Mouse (Mus musculus) midbrain, postnatal 0 days (tissue): ENCODE measurements around the gene Gls2. TPM values are rescaled to one million over a fixed set of nuclear protein-coding genes. Genes with fewer than 3 reads are reported as not detected.
A peak's percentile ranks its signal among the peaks of the same experiment; 100 is the strongest.
"Not testable (repeated sequence)": the region's sequence is repeated elsewhere in the genome, so short reads cannot be mapped to it uniquely, and the experiment has no call there.

Experiments used
- ATAC-seq: fragments of 200-750 bp; cut with Nextera tagmentation; 2 replicates; pipeline ENCODE4 v1.8.0; 2017; ENCODE audit warnings: moderate number of reproducible peaks, mild to moderate bottlenecking, moderate TSS enrichment, moderate library complexity; ENCODE audit not compliant: low FRiP score
- DNase-seq: peaks from one replicate; pipeline ENCODE4 v3.0.0-alpha.2; 2015; ENCODE audit warnings: low spot score
- H3K27ac ChIP-seq: fragments of 300-500 bp; sonication (generic); 2 replicates; pipeline ENCODE4 v1.5.1; 2014; ENCODE audit warnings: low read depth, mild to moderate bottlenecking, low read length, mixed read lengths
- H3K27me3 ChIP-seq: fragments of 300-500 bp; sonication (generic); 2 replicates; pipeline ENCODE4 v1.6.1; 2014; ENCODE audit warnings: low read length, control low read depth, mixed read lengths; ENCODE audit not compliant: insufficient read depth
- H3K36me3 ChIP-seq: fragments of 300-500 bp; sonication (generic); 2 replicates; pipeline ENCODE4 v1.6.1; 2014; ENCODE audit warnings: low read length, control low read depth, mixed read lengths; ENCODE audit not compliant: insufficient read depth
- H3K4me1 ChIP-seq: fragments of 300-500 bp; sonication (generic); 2 replicates; pipeline ENCODE4 v1.6.1; 2014; ENCODE audit warnings: mild to moderate bottlenecking, control low read depth, antibody characterized with exemption, low read length, mixed read lengths; ENCODE audit not compliant: insufficient read depth
- H3K4me2 ChIP-seq: fragments of 300-500 bp; sonication (generic); 2 replicates; pipeline ENCODE4 v1.6.1; 2014; ENCODE audit warnings: low read depth, mild to moderate bottlenecking, low read length, mixed read lengths; ENCODE audit not compliant: poor library complexity, severe bottlenecking
- H3K4me3 ChIP-seq: fragments of 300-500 bp; sonication (generic); 2 replicates; pipeline ENCODE4 v1.5.1; 2014; ENCODE audit warnings: low read depth, mild to moderate bottlenecking, low read length, moderate library complexity
- H3K9ac ChIP-seq: fragments of 300-500 bp; sonication (generic); replicated peaks from 2 replicates; pipeline ENCODE4 v1.6.1; 2014; ENCODE audit warnings: mild to moderate bottlenecking, low read length, moderate library complexity, mixed read lengths; ENCODE audit not compliant: poor library complexity, severe bottlenecking
- H3K9me3 ChIP-seq: fragments of 300-500 bp; sonication (generic); 2 replicates; pipeline ENCODE4 v1.6.1; 2016; ENCODE audit warnings: low read length, control low read depth
- CTCF ChIP-seq: IDR thresholded peaks from 2 replicates; pipeline ENCODE4 v1.5.1; 2016; ENCODE audit warnings: antibody characterized with exemption, mild to moderate bottlenecking
- WGBS: fragments of 180-500 bp; shearing (Covaris S2); extraction: QIAGEN DNeasy Blood & Tissue Kit; methylation state at CpG from one replicate; pipeline ENCODE4 v1.1.7; 2014; 5-methylcytosine and 5-hydroxymethylcytosine counted together
- polyA plus RNA-seq: library from polyadenylated mRNA; unstranded; fragments of >200 nt; fragmentation: Nextera tagmentation; extraction: Ambion mirVana; gene quantifications from 2 replicates; pipeline ENCODE4 v1.2.1, GENCODE M21; 2015
- total RNA-seq: library from RNA; depleted of rRNA; stranded (reverse); fragments of >200 nt; gene quantifications from 2 replicates; pipeline ENCODE4 v1.2.3, GENCODE M21; 2014; rRNA removed

The Gls2 gene
- total RNA-seq: 2.5 and 4.4 TPM in 2 replicates
- polyA plus RNA-seq: 1.2 and 2.5 TPM in 2 replicates

GRCm38 (mm10) chr10:128194024-128194550 lies at the start of gene Gls2:
Gene Gls2 (plus strand): TSS chr10:128194457.
- 0 out of 2 replicates have a peak, but pooled peaks cover 4% of the 10 kb centered on the region for H3K27me3 ChIP-seq
- H3K4me1 ChIP-seq: no peaks in the 10 kb centered on the region
- H3K9me3 ChIP-seq: no peaks in the 10 kb centered on the region
- under 1% methylated on average over 44 of the region's 46 CpGs for WGBS
- peak within 1 kb of the TSS; percentile 47; the same call in 1 of the 2 replicates for H3K27ac ChIP-seq
- ATAC-seq (peak; percentile 95), DNase-seq (peak; percentile 95)
- peak within 1 kb of the TSS; percentile 71 for H3K4me3 ChIP-seq
- TF ChIP-seq CTCF: no peak
- H3K36me3 ChIP-seq: no peaks in the 10 kb centered on the region
- H3K9ac ChIP-seq: peak within 1 kb of the TSS; percentile 57
- H3K4me2 ChIP-seq: peak within 1 kb of the TSS; percentile 96

DNA sequence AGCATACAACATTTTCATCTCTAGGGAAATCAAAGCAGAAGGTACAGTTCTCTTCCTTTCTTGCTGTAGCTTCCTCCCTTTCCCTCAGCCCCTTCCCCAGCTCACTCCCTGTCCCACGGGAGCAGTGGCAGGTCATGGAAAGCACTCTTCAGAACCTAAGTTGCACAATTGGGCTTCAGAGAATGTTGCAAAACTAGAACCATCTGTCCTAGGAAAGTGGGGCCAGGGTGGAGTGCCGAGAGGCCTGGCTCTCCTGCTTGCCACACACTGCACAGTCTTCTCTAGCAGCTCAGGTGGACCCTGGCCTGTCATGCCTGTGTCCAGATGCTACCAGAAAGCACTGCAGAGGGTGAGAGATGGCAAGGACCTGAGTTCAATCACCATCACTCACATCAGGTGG lies 49.3 kb upstream of the Gls2 start:
- WGBS: 73% methylated on average over 2 of the region's 2 CpGs
- H3K4me2 ChIP-seq: no peak overlapping the region
- DNase-seq: no peak

GRCm38 (mm10) chr10:128148789-128149365 lies 45.4 kb upstream of the Gls2 start:
- H3K4me2 ChIP-seq: no peak overlapping the region
- DNase-seq: no peak
- WGBS: 88% methylated on average over 5 of the region's 5 CpGs
- H3K27me3 ChIP-seq: no peaks in the 10 kb centered on the region
- H3K4me3 ChIP-seq: no peak overlapping the region
- no peak for TF ChIP-seq CTCF
- H3K4me1 ChIP-seq: no peaks in the 10 kb centered on the region
- no peak overlapping the region for H3K9ac ChIP-seq
- H3K9me3 ChIP-seq: no peaks in the 10 kb centered on the region
- no peak for ATAC-seq
- H3K27ac ChIP-seq: no peak overlapping the region
- H3K36me3 ChIP-seq: no peaks in the 10 kb centered on the region

More for the DNA sequence above, 49.3 kb upstream of the Gls2 start:
- Histone ChIP-seq H3K27me3 (no peaks in the 10 kb centered on the region), H3K36me3 (no peaks in the 10 kb centered on the region), H3K9ac (no peak overlapping the region), H3K4me3 (no peak overlapping the region), H3K4me1 (no peaks in the 10 kb centered on the region), H3K27ac (no peak overlapping the region), H3K9me3 (no peaks in the 10 kb centered on the region)
- TF ChIP-seq CTCF: no peak
- no peak for ATAC-seq

- no peaks in the 10 kb centered on the region for H3K9me3 ChIP-seq
- no peaks in the 10 kb centered on the region for H3K36me3 ChIP-seq
- TF ChIP-seq CTCF: peak; percentile 52
- no peak overlapping the region for H3K4me2 ChIP-seq
- H3K4me3 ChIP-seq: no peak overlapping the region
- no peaks in the 10 kb centered on the region for H3K4me1 ChIP-seq
- 14% methylated on average over 5 of the region's 5 CpGs for WGBS
- no peaks in the 10 kb centered on the region for H3K27me3 ChIP-seq
- H3K27ac ChIP-seq: no peak overlapping the region
- no peak overlapping the region for H3K9ac ChIP-seq
- ATAC-seq: no peak
- DNase-seq: peak; percentile 52
These were observed 44.7 kb upstream of the Gls2 start for GRCm38 (mm10) chr10:128149592-128149991.

GRCm38 (mm10) chr10:128150941-128151340 lies 43.3 kb upstream of the Gls2 start:
- 79% methylated on average over 14 of the region's 14 CpGs for WGBS

GRCm38 (mm10) chr10:128153978-128154377 lies 40.3 kb upstream of the Gls2 start:
- no peak overlapping the region for H3K4me2 ChIP-seq
- no peak overlapping the region for H3K9ac ChIP-seq
- TF ChIP-seq CTCF: no peak
- H3K27ac ChIP-seq: no peak overlapping the region
- ATAC-seq (no peak), DNase-seq (no peak)
- 80% methylated on average over 3 of the region's 3 CpGs for WGBS
- H3K27me3 ChIP-seq: no peaks in the 10 kb centered on the region
- H3K9me3 ChIP-seq: no peaks in the 10 kb centered on the region
- H3K36me3 ChIP-seq: no peaks in the 10 kb centered on the region
- H3K4me3 ChIP-seq: no peak overlapping the region
- no peaks in the 10 kb centered on the region for H3K4me1 ChIP-seq

More at GRCm38 (mm10) chr10:128150941-128151340, 43.3 kb upstream of the Gls2 start:
- no peak overlapping the region for H3K4me3 ChIP-seq
- H3K4me1 ChIP-seq: no peaks in the 10 kb centered on the region
- DNase-seq: peak; percentile 11
- no peak for TF ChIP-seq CTCF
- no peaks in the 10 kb centered on the region for H3K27me3 ChIP-seq
- H3K36me3 ChIP-seq: no peaks in the 10 kb centered on the region
- H3K27ac ChIP-seq: no peak overlapping the region
- no peak overlapping the region for H3K9ac ChIP-seq
- no peak overlapping the region for H3K4me2 ChIP-seq
- ATAC-seq: no peak
- no peaks in the 10 kb centered on the region for H3K9me3 ChIP-seq

DNA sequence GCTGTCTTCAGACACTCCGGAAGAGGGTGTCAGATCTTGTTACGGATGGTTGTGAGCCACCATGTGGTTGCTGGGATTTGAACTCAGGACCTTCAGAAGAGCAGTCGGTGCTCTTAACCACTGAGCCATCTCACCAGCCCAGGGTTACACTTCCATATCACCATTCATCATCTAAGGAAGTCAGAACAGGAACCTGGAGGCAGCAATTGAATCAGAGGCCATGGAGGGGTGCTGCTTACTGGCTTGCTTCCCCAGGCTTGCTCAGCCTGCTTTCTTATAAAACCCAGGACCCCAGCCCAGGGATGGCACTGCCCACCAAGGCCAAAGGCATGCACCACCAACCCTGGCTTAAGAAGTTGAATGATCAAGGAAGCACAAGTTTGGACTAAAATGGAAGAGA lies 28.5 kb upstream of the Gls2 start:
- not testable (repeated sequence) for H3K4me2 ChIP-seq, H3K9me3 ChIP-seq, H3K36me3 ChIP-seq, DNase-seq, ATAC-seq, H3K27ac ChIP-seq, H3K27me3 ChIP-seq, H3K4me3 ChIP-seq, H3K4me1 ChIP-seq, H3K9ac ChIP-seq
- 100% methylated on average over 1 of the region's 3 CpGs for WGBS
